Mouse (Mus musculus): ENCODE results near the gene Duoxa2. TPM values are rescaled to one million over a fixed set of nuclear protein-coding genes. Genes with fewer than 3 reads are reported as not detected.

The Duoxa2 gene
- polyA plus RNA-seq (2012; rRNA removed): not detected in 2 replicates

GRCm38 (mm10) chr2:122298596-122299490 lies at the start of gene Duoxa2:
Duoxa2 (plus strand) TSS chr2:122298900.
- TF ChIP-seq POLR2A (IDR thresholded peaks at IDR 0.05; ENCODE audit: borderline replicate concordance, insufficient read depth, low read length) (no peak), CTCF (IDR thresholded peaks at IDR 0.05; ENCODE audit: borderline replicate concordance, insufficient read depth, low read depth, low read length) (no peak)
- 2% methylated on average over 43 of the region's 43 CpGs for WGBS
- DNase-seq: peak in 1 of 2 experiments; percentile 19
- no peak within 1 kb of the TSS for H3K27ac ChIP-seq (ENCODE audit: insufficient read depth, low read length)
- peaks cover 17% of the 10 kb centered on the region for H3K4me1 ChIP-seq (ENCODE audit: control insufficient read depth, insufficient read depth, low read length)
- peak within 1 kb of the TSS; percentile 34 for H3K4me3 ChIP-seq (replicated peaks; ENCODE audit: insufficient read depth, low read depth, low read length)
- H3K27me3 ChIP-seq (ENCODE audit: control insufficient read depth, insufficient read depth, low read length): no peaks in the 10 kb centered on the region; the same call in 1 of the 2 replicates

GRCm38 (mm10) chr2:122255997-122256396 lies 42.7 kb upstream of the Duoxa2 start:
- Histone ChIP-seq H3K27me3 (ENCODE audit: control insufficient read depth, insufficient read depth, low read length) (no peaks in the 10 kb centered on the region), H3K27ac (ENCODE audit: insufficient read depth, low read length) (no peak overlapping the region), H3K4me1 (ENCODE audit: control insufficient read depth, insufficient read depth, low read length) (no peaks in the 10 kb centered on the region), H3K4me3 (replicated peaks; ENCODE audit: insufficient read depth, low read depth, low read length) (no peak overlapping the region)
- WGBS: 94% methylated on average over 5 of the region's 5 CpGs
- no peak for TF ChIP-seq CTCF (IDR thresholded peaks at IDR 0.05; ENCODE audit: borderline replicate concordance, insufficient read depth, low read depth, low read length)
- TF ChIP-seq POLR2A (IDR thresholded peaks at IDR 0.05; ENCODE audit: borderline replicate concordance, insufficient read depth, low read length): no peak
- no peak for DNase-seq

GRCm38 (mm10) chr2:122260729-122261128 lies 38.0 kb upstream of the Duoxa2 start:
- Histone ChIP-seq H3K27me3 (ENCODE audit: control insufficient read depth, insufficient read depth, low read length) (no peaks in the 10 kb centered on the region), H3K4me1 (ENCODE audit: control insufficient read depth, insufficient read depth, low read length) (no peaks in the 10 kb centered on the region), H3K4me3 (replicated peaks; ENCODE audit: insufficient read depth, low read depth, low read length) (no peak overlapping the region), H3K27ac (ENCODE audit: insufficient read depth, low read length) (no peak overlapping the region)
- no peak for DNase-seq
- TF ChIP-seq CTCF (IDR thresholded peaks at IDR 0.05; ENCODE audit: borderline replicate concordance, insufficient read depth, low read depth, low read length) (no peak), POLR2A (IDR thresholded peaks at IDR 0.05; ENCODE audit: borderline replicate concordance, insufficient read depth, low read length) (no peak)
- 92% methylated on average over 5 of the region's 5 CpGs for WGBS

GRCm38 (mm10) chr2:122264690-122265089 lies 34.0 kb upstream of the Duoxa2 start:
- TF ChIP-seq CTCF (IDR thresholded peaks at IDR 0.05; ENCODE audit: borderline replicate concordance, insufficient read depth, low read depth, low read length) (no peak), POLR2A (IDR thresholded peaks at IDR 0.05; ENCODE audit: borderline replicate concordance, insufficient read depth, low read length) (no peak)
- Histone ChIP-seq H3K4me3 (replicated peaks; ENCODE audit: insufficient read depth, low read depth, low read length) (no peak overlapping the region), H3K4me1 (ENCODE audit: control insufficient read depth, insufficient read depth, low read length) (no peaks in the 10 kb centered on the region), H3K27ac (ENCODE audit: insufficient read depth, low read length) (no peak overlapping the region), H3K27me3 (ENCODE audit: control insufficient read depth, insufficient read depth, low read length) (no peaks in the 10 kb centered on the region)
- 66% methylated on average over 3 of the region's 3 CpGs for WGBS
- no peak for DNase-seq

- Histone ChIP-seq H3K4me3 (replicated peaks; ENCODE audit: insufficient read depth, low read depth, low read length) (no peak overlapping the region), H3K4me1 (ENCODE audit: control insufficient read depth, insufficient read depth, low read length) (no peaks in the 10 kb centered on the region), H3K27ac (ENCODE audit: insufficient read depth, low read length) (no peak overlapping the region), H3K27me3 (ENCODE audit: control insufficient read depth, insufficient read depth, low read length) (no peaks in the 10 kb centered on the region)
- no peak for DNase-seq
- TF ChIP-seq POLR2A (IDR thresholded peaks at IDR 0.05; ENCODE audit: borderline replicate concordance, insufficient read depth, low read length) (no peak), CTCF (IDR thresholded peaks at IDR 0.05; ENCODE audit: borderline replicate concordance, insufficient read depth, low read depth, low read length) (no peak)
- WGBS: 87% methylated on average over 7 of the region's 7 CpGs
These were observed 32.1 kb upstream of the Duoxa2 start for GRCm38 (mm10) chr2:122266407-122267193.

GRCm38 (mm10) chr2:122278769-122279168 lies 19.9 kb upstream of the Duoxa2 start:
- no peak overlapping the region for H3K4me3 ChIP-seq (replicated peaks; ENCODE audit: insufficient read depth, low read depth, low read length)
- TF ChIP-seq CTCF (IDR thresholded peaks at IDR 0.05; ENCODE audit: borderline replicate concordance, insufficient read depth, low read depth, low read length) (no peak), POLR2A (IDR thresholded peaks at IDR 0.05; ENCODE audit: borderline replicate concordance, insufficient read depth, low read length) (no peak)
- WGBS: 92% methylated on average over 3 of the region's 3 CpGs

GRCm38 (mm10) chr2:122284091-122284490 lies 14.6 kb upstream of the Duoxa2 start:
- 83% methylated on average over 9 of the region's 9 CpGs for WGBS
- Histone ChIP-seq H3K4me3 (replicated peaks; ENCODE audit: insufficient read depth, low read depth, low read length) (no peak overlapping the region), H3K4me1 (ENCODE audit: control insufficient read depth, insufficient read depth, low read length) (no peaks in the 10 kb centered on the region), H3K27ac (ENCODE audit: insufficient read depth, low read length) (no peak overlapping the region), H3K27me3 (ENCODE audit: control insufficient read depth, insufficient read depth, low read length) (no peaks in the 10 kb centered on the region; the same call in 1 of the 2 replicates)
- no peak for DNase-seq
- TF ChIP-seq CTCF (IDR thresholded peaks at IDR 0.05; ENCODE audit: borderline replicate concordance, insufficient read depth, low read depth, low read length): no peak
- no peak for TF ChIP-seq POLR2A (IDR thresholded peaks at IDR 0.05; ENCODE audit: borderline replicate concordance, insufficient read depth, low read length)

More at GRCm38 (mm10) chr2:122278769-122279168, 19.9 kb upstream of the Duoxa2 start:
- H3K27me3 ChIP-seq (ENCODE audit: control insufficient read depth, insufficient read depth, low read length): no peaks in the 10 kb centered on the region
- no peak for DNase-seq
- no peaks in the 10 kb centered on the region for H3K4me1 ChIP-seq (ENCODE audit: control insufficient read depth, insufficient read depth, low read length)
- H3K27ac ChIP-seq (ENCODE audit: insufficient read depth, low read length): no peak overlapping the region
